Mouse (Mus musculus): ENCODE measurements around the gene Zfp61. TPM values are rescaled to one million over a fixed set of nuclear protein-coding genes. Genes with fewer than 3 reads are reported as not detected.

Zfp61 gene
- 48.0 and 58.8 TPM in 2 replicates for polyA plus RNA-seq (2014; fragmentation: Nextera tagmentation; extraction: Ambion mirVana)

GRCm38 (mm10) chr7:24300771-24301282 is at the start of gene Zfp61:
Gene Zfp61 (minus strand): TSS chr7:24301232.
- WGBS = under 1% methylated on average over 13 of the region's 13 CpGs
- peak within 1 kb of the TSS; percentile 87 for H3K27ac ChIP-seq (replicated peaks; ENCODE audit: low read depth, low read length)
- no peaks in the 10 kb centered on the region for H3K4me1 ChIP-seq (ENCODE audit: control insufficient read depth, insufficient read depth, low read length)
- peak within 1 kb of the TSS; percentile 50 for H3K4me3 ChIP-seq (ENCODE audit: low read depth, low read length)
- DNase-seq (ENCODE audit: low spot score) (peak; percentile 89), ATAC-seq (replicated peaks; ENCODE audit: insufficient number of reproducible peaks, low FRiP score, low TSS enrichment, low read depth) (peak; percentile 61)
- no peaks in the 10 kb centered on the region for H3K27me3 ChIP-seq (ENCODE audit: control insufficient read depth, insufficient read depth, low read length)
- H3K4me2 ChIP-seq (ENCODE audit: low read depth, low read length) = peak within 1 kb of the TSS; percentile 78
- no peaks in the 10 kb centered on the region for H3K9me3 ChIP-seq (replicated peaks; ENCODE audit: control insufficient read depth, low read length)
- H3K36me3 ChIP-seq (replicated peaks; ENCODE audit: control insufficient read depth, insufficient read depth, low read depth, low read length) = peaks cover 5% of the 10 kb centered on the region
- H3K9ac ChIP-seq (replicated peaks; ENCODE audit: low read length) = peak within 1 kb of the TSS; percentile 77

GRCm38 (mm10) chr7:24348896-24349295 is 47.9 kb upstream of the Zfp61 start, which contains the start of gene Lypd5:
Gene Lypd5 (plus strand): TSS chr7:24349196.
- Histone ChIP-seq H3K4me3 (ENCODE audit: low read depth, low read length) (no peak within 1 kb of the TSS), H3K27ac (replicated peaks; ENCODE audit: low read depth, low read length) (no peak within 1 kb of the TSS), H3K9me3 (replicated peaks; ENCODE audit: control insufficient read depth, low read length) (no peaks in the 10 kb centered on the region), H3K4me1 (ENCODE audit: control insufficient read depth, insufficient read depth, low read length) (no peaks in the 10 kb centered on the region), H3K36me3 (replicated peaks; ENCODE audit: control insufficient read depth, insufficient read depth, low read depth, low read length) (no peaks in the 10 kb centered on the region), H3K4me2 (ENCODE audit: low read depth, low read length) (no peak within 1 kb of the TSS), H3K27me3 (ENCODE audit: control insufficient read depth, insufficient read depth, low read length) (no peaks in the 10 kb centered on the region; the same call in 1 of the 2 replicates), H3K9ac (replicated peaks; ENCODE audit: low read length) (no peak within 1 kb of the TSS)
- no peak for DNase-seq (ENCODE audit: low spot score)
- no peak for ATAC-seq (replicated peaks; ENCODE audit: insufficient number of reproducible peaks, low FRiP score, low TSS enrichment, low read depth)
- 37% methylated on average over 6 of the region's 6 CpGs for WGBS

GRCm38 (mm10) chr7:24346444-24346843 is 45.4 kb upstream of the Zfp61 start:
- no peak overlapping the region for H3K4me3 ChIP-seq (ENCODE audit: low read depth, low read length)
- no peaks in the 10 kb centered on the region for H3K27me3 ChIP-seq (ENCODE audit: control insufficient read depth, insufficient read depth, low read length)
- H3K9me3 ChIP-seq (replicated peaks; ENCODE audit: control insufficient read depth, low read length) = no peaks in the 10 kb centered on the region
- H3K9ac ChIP-seq (replicated peaks; ENCODE audit: low read length) = no peak overlapping the region
- 60% methylated on average over 5 of the region's 5 CpGs for WGBS
- ATAC-seq (replicated peaks; ENCODE audit: insufficient number of reproducible peaks, low FRiP score, low TSS enrichment, low read depth) (no peak), DNase-seq (ENCODE audit: low spot score) (no peak)
- H3K4me1 ChIP-seq (ENCODE audit: control insufficient read depth, insufficient read depth, low read length) = no peaks in the 10 kb centered on the region
- H3K4me2 ChIP-seq (ENCODE audit: low read depth, low read length) = no peak overlapping the region
- H3K27ac ChIP-seq (replicated peaks; ENCODE audit: low read depth, low read length) = no peak overlapping the region
- no peaks in the 10 kb centered on the region for H3K36me3 ChIP-seq (replicated peaks; ENCODE audit: control insufficient read depth, insufficient read depth, low read depth, low read length)

- Histone ChIP-seq H3K9me3 (replicated peaks; ENCODE audit: control insufficient read depth, low read length) (no peaks in the 10 kb centered on the region), H3K4me3 (ENCODE audit: low read depth, low read length) (no peak overlapping the region), H3K27me3 (ENCODE audit: control insufficient read depth, insufficient read depth, low read length) (no peaks in the 10 kb centered on the region), H3K9ac (replicated peaks; ENCODE audit: low read length) (no peak overlapping the region), H3K27ac (replicated peaks; ENCODE audit: low read depth, low read length) (no peak overlapping the region), H3K36me3 (replicated peaks; ENCODE audit: control insufficient read depth, insufficient read depth, low read depth, low read length) (no peaks in the 10 kb centered on the region), H3K4me2 (ENCODE audit: low read depth, low read length) (no peak overlapping the region), H3K4me1 (ENCODE audit: control insufficient read depth, insufficient read depth, low read length) (no peaks in the 10 kb centered on the region)
- 61% methylated on average over 7 of the region's 7 CpGs for WGBS
- no peak for ATAC-seq (replicated peaks; ENCODE audit: insufficient number of reproducible peaks, low FRiP score, low TSS enrichment, low read depth)
- no peak for DNase-seq (ENCODE audit: low spot score)
Measured at GRCm38 (mm10) chr7:24343701-24344272, 42.8 kb upstream of the Zfp61 start.

GRCm38 (mm10) chr7:24338241-24338640 is 37.2 kb upstream of the Zfp61 start:
- Histone ChIP-seq H3K27me3 (ENCODE audit: control insufficient read depth, insufficient read depth, low read length) (peaks cover 7% of the 10 kb centered on the region; the same call in 1 of the 2 replicates), H3K27ac (replicated peaks; ENCODE audit: low read depth, low read length) (no peak overlapping the region), H3K4me1 (ENCODE audit: control insufficient read depth, insufficient read depth, low read length) (no peaks in the 10 kb centered on the region), H3K9me3 (replicated peaks; ENCODE audit: control insufficient read depth, low read length) (no peaks in the 10 kb centered on the region), H3K9ac (replicated peaks; ENCODE audit: low read length) (no peak overlapping the region), H3K36me3 (replicated peaks; ENCODE audit: control insufficient read depth, insufficient read depth, low read depth, low read length) (no peaks in the 10 kb centered on the region), H3K4me3 (ENCODE audit: low read depth, low read length) (no peak overlapping the region), H3K4me2 (ENCODE audit: low read depth, low read length) (no peak overlapping the region)
- 44% methylated on average over 2 of the region's 2 CpGs for WGBS
- DNase-seq (ENCODE audit: low spot score) (no peak), ATAC-seq (replicated peaks; ENCODE audit: insufficient number of reproducible peaks, low FRiP score, low TSS enrichment, low read depth) (no peak)

GRCm38 (mm10) chr7:24335699-24336309 is 34.8 kb upstream of the Zfp61 start:
- H3K36me3 ChIP-seq (replicated peaks; ENCODE audit: control insufficient read depth, insufficient read depth, low read depth, low read length) = no peaks in the 10 kb centered on the region
- H3K4me3 ChIP-seq (ENCODE audit: low read depth, low read length) = no peak overlapping the region
- DNase-seq (ENCODE audit: low spot score) (peak; percentile 85), ATAC-seq (replicated peaks; ENCODE audit: insufficient number of reproducible peaks, low FRiP score, low TSS enrichment, low read depth) (no peak)
- H3K27ac ChIP-seq (replicated peaks; ENCODE audit: low read depth, low read length) = no peak overlapping the region
- no peaks in the 10 kb centered on the region for H3K4me1 ChIP-seq (ENCODE audit: control insufficient read depth, insufficient read depth, low read length)
- H3K9me3 ChIP-seq (replicated peaks; ENCODE audit: control insufficient read depth, low read length) = no peaks in the 10 kb centered on the region
- H3K27me3 ChIP-seq (ENCODE audit: control insufficient read depth, insufficient read depth, low read length) = peaks cover 7% of the 10 kb centered on the region; the same call in 1 of the 2 replicates
- 9% methylated on average over 5 of the region's 5 CpGs for WGBS
- no peak overlapping the region for H3K4me2 ChIP-seq (ENCODE audit: low read depth, low read length)
- no peak overlapping the region for H3K9ac ChIP-seq (replicated peaks; ENCODE audit: low read length)

GRCm38 (mm10) chr7:24333304-24333986 is 32.4 kb upstream of the Zfp61 start, which contains the start of gene Tescl:
Gene Tescl (minus strand): TSS chr7:24333936.
- Histone ChIP-seq H3K9me3 (replicated peaks; ENCODE audit: control insufficient read depth, low read length) (no peaks in the 10 kb centered on the region), H3K4me1 (ENCODE audit: control insufficient read depth, insufficient read depth, low read length) (no peaks in the 10 kb centered on the region), H3K36me3 (replicated peaks; ENCODE audit: control insufficient read depth, insufficient read depth, low read depth, low read length) (no peaks in the 10 kb centered on the region), H3K4me3 (ENCODE audit: low read depth, low read length) (no peak within 1 kb of the TSS), H3K27ac (replicated peaks; ENCODE audit: low read depth, low read length) (no peak within 1 kb of the TSS), H3K27me3 (ENCODE audit: control insufficient read depth, insufficient read depth, low read length) (peaks cover 7% of the 10 kb centered on the region; the same call in 1 of the 2 replicates), H3K4me2 (ENCODE audit: low read depth, low read length) (no peak within 1 kb of the TSS; the same call in 1 of the 2 replicates), H3K9ac (replicated peaks; ENCODE audit: low read length) (no peak within 1 kb of the TSS)
- 48% methylated on average over 49 of the region's 49 CpGs for WGBS
- DNase-seq (ENCODE audit: low spot score) (no peak), ATAC-seq (replicated peaks; ENCODE audit: insufficient number of reproducible peaks, low FRiP score, low TSS enrichment, low read depth) (no peak)
